Mouse (Mus musculus) neutrophil, adult 5-6 weeks (primary cell): ENCODE measurements at regions not wholly inside any gene's neighbourhood (a gene's known extent, or its start where the extent isn't known, plus 50 kb on each side); places are given as distances from the start of the nearest gene placed in this dataset.

Experiments used
- ATAC-seq: fragments of 151-379, 151-347 bp; 2 replicates; pipeline ENCODE4 v1.8.0; 2017; ENCODE audit warnings: mild to moderate bottlenecking, moderate TSS enrichment; ENCODE audit not compliant: insufficient number of reproducible peaks, poor library complexity, low FRiP score, severe bottlenecking; ENCODE audit errors: extremely low read depth

DNA sequence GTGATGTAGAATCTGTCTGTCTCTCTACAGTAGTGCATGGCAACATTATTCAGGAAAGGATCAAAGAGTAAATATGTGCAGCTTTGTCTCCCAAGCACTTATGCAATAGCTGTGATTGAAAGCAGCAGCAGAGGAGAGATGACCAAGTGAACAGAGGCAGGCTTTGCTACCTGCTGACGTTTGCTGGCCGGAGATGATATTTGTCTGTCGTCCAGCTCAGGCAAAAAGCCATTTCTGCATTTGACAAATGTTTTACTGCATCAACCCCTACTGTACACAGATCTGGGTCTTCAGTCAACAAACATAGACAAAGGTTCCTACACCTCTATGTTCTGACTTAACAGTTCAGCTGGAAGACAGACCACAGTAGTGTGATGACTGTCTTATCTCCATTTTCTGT is 166.3 kb upstream of the Ctbp2 start:
- ATAC-seq = no peak

DNA sequence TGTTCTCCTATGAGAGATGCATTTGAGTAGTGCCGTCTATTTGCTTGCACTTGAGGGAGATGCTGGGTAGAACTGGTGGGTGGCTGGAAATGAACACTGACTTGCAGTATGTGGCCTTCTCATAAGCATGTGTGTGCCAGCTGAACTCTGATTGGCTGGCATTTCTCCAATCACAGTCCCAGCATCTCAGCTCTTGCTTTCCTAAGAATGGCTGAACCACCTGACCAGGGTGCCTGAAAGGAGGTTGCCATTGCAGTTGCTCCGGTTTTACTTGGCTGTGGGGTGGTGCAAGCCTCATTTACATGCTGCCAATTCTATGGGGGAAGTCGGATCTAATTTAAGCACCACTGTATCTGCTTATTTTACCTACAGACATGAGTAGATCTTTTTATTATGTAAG is 164.1 kb upstream of the Ctbp2 start:
- ATAC-seq = no peak

DNA sequence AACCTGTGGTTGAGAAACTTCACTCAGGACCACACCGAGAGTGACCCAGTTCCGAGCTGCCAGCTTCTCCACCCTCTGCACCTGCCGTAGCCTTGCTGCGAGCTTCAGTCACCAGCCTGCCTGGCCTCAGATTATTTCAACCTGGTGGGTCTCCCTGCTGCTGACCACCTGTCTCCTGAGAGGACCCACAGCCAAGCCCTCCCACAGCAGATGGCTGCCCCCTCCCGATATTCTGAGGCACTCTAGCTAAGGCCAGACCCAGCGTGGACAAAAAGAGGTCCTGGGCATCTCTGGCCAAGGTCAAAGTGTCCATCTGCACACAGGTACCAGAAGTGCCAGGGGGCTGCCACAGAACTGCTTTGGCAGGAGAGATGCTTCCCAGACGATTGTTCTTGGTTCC is 162.7 kb upstream of the Ctbp2 start:
- no peak for ATAC-seq

DNA sequence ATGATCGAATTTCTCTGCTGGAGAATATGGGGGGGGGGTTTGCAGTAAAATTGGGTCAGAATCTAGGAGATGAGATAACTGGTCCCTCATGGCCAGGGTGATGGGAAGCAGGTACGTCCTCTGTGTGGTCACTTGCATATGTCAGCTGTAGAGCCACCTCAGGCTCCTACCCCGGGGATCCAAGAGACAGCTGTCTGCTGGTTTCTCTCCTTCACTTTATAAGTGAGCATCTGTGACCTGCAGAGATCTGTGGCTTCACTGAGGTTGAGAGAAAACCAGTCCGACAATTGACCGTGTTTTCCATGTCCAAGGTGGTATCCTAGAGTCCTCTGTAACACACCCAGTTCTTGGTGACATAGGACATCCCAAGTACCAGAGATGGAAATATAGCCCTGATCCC is 162.1 kb upstream of the Ctbp2 start:
- no peak for ATAC-seq

DNA sequence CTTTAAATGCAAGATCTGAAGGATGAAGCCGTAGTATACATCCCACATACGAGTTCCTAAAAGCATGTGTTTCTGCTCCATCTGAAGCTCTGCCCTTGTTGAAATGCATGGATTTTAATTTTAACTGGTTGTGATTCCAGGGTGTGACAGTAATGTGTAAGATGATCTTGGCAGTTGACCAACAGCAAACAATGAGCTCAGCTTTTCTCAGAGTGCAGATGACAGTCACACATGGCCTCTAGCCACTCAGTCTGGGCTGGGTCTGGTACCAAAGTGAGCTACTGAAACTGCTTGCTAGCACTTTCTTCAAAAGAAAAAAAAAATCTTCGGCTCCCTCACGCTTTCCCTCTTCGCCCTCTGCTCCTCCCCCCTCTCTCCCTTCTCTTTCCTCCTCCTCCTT is 138.0 kb upstream of the Ctbp2 start:
- no peak for ATAC-seq

DNA sequence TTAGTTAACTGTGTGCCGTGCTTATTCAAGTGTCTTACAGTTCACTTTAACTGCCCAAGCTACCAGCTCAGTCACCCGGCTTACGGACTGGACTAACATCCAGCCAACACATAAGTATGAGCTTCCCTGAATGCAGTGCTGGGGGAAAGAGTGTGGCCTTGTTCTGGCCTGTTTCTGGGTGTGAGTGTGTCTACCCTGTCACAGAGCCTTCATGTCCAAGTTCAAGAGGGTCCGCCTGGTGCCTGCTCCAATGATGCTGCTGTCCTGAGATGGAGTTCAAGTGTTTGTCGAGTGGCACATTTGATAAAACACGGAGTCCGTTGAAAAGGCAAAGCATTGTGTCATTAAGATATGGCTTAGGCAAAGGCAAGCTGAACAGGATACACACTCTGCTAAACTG is 135.0 kb upstream of the Ctbp2 start:
- no peak for ATAC-seq

DNA sequence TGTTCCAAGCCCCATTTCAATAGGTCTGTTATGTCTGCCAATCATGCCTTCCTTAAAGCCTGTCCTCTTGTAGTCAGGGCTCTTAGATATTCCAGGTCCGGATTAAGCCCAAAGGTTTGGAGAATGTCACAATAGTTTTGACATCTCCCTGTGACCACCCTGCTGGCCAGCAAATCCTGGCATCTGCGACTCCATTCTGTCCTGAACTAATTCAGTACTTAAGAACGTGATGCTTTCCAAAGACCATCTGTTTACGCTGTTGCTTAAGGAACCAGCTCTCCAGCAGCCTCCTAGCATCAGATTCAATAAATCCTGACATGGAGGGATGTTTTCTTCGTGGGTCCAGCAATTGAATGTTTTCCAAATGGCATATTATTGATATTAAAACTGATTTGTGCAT is 132.7 kb upstream of the Ctbp2 start:
- ATAC-seq = no peak

DNA sequence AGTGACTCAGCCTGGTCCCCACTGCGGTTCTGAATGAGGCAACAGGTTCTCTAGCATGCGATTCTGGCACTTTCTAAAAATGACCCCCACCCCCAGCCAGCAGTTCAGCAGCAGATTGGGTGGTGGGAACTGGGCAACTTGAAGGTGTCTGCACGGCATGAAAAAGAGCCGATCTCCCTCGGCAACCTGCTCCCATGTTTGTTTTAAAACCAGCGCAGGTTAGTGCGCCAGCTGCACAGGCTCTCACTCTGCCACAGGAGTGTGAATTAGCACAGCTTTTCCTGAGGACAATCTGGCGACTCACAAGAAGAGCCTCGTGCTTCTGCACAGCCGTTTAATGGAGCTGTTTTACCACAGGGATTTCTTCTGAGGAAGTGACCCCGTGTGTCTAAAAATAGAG is 120.4 kb upstream of the Ctbp2 start:
- no peak for ATAC-seq

DNA sequence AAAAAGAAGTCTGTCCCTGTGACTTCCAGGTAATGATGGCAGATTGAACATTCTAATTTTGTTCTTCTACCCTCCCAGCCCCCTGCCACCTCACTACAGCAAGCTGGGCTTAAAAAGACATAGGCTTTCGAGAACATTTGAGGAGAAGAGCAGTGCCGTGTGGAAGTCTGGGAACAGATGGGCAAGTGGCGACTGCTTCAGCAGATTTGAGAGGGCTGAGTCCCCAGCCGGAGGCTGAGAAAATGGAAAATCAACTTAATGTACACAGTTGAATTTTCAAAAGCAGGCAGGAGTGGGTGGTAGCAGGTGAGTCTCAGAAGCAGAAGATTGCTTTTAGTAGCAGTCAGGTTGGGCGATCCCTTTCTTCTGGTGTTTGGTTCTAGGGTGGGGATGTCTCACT is 110.2 kb upstream of the Ctbp2 start:
- no peak for ATAC-seq

DNA sequence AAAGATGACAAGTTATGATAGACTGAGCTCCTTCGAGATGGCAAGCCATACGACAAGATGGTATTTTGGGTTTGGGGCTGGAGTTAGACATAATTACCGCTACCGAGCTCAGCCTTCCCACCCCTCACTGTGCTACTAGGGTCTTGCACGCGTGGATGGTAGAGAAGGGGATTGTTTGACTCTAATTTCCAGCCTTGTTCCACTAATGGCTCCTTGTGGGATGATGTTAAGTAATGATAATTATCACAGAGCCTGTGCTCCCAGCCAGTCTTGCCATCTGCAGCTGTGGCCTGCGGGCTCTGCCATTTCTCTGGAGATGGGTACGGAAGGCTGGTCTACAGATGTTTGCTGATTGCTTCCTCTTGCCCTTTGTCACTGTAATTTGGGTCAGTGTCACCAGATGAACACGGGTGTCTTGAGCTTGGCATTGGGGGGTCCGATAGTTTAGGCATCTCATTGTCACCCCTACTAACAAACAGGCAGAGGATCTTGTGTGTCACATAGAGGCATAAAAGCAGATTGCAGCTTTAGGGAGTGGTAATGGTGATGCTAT is 108.8 kb upstream of the Ctbp2 start:
- no peak for ATAC-seq

DNA sequence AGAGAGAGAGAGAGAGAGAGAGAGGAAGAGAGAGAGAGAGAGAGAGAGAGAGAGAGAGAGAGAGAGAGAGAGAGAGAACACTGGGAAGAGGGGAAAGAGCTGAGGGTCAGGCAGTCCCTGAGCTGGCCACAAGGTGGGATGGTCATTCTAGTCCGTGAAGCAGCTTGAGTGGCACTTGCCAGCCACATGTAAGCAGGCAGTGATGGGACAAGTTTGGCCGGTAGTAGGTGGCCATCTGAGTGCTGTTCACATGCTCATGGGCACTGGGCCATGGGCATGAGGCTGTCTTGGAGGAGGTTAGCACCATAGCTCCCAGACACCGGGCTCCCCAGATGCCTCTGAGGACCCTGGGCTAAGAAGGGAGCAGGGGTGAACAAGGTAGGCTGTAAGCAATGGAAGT is 106.7 kb upstream of the Ctbp2 start:
- no peak for ATAC-seq

DNA sequence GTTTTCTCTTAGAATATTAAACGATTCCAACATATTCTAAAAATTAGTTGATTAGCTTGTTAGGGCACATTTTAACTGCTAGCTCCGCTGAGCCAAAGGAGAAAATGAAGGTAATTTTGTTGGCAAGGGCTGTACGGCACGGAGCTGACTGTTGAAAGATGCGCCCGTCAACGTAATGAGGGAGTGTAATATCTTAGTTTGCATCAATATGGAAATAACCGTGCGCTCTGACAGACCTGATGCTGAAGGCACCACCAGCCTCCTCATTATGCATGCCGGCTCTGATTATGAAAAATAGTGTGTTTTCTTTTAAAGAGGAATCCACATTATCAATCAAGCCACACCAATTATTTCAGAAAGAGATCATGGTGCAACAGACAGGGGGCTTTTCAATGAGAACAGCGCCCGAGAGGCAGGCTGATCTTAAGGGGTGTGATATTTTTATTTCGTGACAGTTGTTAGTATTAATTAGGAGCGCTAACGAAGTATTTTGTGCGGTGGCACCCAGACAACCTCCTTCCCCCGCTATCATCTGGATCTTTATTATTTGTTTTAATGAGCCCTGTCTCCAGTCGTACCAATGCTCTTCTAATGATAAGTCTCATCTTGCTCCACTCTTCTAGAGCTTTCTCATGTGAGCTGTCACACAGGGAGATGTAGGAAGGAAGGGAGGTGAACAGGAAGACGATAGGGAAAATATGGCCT is 99.9 kb upstream of the Ctbp2 start:
- no peak for ATAC-seq

DNA sequence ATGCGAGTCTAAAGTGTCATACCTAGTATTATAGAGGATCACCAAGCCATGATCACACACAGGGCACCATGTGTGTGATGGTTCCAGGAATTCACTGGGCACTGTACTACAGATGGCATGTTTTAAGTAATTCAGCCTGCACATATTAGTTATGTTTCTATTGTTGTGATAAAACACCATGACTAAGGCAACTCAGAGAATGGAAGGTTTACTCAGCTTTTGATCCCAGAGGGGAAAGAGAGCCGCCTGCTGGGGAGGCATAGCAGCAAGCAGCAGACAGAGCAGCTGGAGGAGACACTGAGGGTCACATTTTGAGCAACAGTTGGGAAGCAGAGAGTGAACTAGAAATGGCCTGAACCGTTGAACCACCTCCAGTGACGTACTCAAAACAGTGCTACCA is 88.2 kb upstream of the Ctbp2 start:
- no peak for ATAC-seq

DNA sequence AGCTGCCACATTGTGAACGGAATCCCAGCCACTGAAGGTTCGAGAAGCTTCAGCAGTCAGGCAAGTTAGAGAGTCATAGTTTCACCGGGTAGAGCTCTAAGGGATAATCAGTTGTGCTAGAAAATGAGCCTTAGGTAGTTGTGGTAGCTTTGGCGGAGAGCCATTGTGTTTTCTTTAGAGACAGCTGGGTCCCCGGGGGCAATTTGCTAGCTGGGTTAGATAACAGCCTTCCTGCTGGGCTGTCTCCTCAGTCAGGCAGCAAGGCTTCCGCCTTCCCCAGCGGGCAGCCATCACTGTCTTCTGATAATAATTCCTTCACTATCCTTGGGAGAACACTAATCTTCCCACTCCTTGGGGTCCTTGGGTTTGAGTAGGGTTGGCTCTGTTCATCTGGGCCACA is 81.5 kb upstream of the Ctbp2 start:
- ATAC-seq = no peak

DNA sequence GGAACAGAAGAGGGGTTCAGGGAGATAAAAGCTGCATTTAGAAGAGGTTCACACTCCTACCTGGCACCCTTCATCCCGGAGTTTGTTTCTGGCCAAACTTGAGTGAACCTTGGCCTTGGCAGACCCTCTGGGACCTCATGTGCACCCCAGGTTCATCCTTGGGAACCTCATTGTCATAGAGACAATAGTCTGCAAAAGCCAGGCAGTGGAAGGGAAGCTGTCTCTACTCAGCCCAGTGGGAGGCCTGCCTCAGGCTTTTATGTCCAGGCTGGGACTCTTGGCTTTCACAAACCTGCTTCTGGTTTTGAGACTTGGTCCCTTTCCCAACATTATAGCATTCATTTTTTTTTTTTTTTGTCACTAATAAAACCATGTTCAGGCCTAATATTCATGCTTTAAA is 80.3 kb upstream of the Ctbp2 start:
- ATAC-seq = no peak

DNA sequence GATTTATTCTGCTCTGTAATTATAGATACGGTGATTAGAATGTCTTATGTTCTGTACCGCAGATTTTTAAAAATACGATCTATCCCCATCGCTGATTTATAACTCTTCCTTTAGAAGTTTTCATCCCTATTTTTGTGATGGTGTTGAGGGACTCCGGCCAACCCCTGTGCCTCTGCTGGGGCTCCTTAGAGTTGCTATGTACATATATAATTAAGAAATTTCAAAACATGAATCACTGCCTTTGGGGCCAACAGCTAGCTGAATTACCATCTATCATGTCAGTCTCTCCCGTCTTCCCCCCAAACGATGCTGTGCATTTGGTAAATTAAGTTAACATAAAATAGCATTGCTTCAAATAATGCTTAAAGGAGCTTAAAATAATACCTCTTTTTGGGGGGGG is 79.8 kb upstream of the Ctbp2 start:
- no peak for ATAC-seq

DNA sequence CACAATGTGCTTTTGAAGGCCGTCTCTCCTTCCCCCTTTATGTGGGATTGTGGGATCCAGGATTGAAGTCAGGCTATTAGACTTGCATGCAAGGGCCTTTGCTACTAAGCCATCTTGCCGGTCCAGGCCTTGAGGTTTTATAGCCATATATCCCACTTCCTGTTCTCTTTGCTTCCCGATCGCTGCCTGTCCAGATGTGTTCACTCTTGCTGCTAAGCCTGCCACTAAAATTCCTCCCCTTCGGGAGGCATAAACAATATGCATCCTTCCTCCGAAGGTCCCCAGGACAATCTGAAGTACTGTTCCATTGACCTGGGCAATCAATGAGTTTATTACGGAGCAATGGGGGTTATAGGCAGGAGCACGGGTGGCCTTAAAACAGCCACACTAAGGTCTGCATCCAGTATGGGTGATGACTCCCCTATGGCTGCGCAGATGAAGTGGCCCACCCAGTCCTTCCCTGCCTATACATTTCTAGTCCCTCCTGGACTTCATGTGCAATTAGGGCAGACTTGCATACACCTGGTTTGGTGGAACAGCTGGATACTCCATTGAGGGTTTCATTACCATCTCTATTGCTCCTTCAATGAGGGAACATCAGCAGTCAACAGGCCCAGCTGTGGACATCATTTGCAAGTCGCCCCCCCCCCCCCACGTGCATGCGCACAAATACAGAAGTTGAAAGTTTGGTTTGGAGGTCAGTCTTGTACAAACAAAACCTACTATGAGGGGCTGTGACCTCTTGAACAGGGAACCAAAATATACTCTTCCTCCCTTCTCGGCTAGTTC is 78.1 kb upstream of the Ctbp2 start:
- ATAC-seq = no peak

DNA sequence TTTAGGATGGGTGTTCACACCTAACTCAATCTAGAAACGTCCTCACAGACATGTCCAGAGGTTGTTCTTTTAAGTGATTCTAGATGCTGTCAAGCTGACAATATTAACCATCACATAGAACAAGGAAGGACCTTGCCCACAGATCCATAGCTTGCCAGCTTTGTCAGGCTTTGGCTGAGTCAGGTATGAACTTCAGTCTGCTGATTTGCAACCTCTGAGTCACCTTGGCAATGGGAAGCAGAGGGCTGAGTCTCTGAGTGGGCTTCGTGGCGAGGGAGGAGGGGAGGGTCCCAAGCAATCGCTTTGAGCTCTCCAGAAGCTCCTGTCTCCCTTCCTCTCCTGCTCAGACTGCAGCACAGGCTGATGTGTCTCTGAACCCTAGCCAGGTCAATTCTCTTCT is 74.9 kb upstream of the Ctbp2 start:
- no peak for ATAC-seq

DNA sequence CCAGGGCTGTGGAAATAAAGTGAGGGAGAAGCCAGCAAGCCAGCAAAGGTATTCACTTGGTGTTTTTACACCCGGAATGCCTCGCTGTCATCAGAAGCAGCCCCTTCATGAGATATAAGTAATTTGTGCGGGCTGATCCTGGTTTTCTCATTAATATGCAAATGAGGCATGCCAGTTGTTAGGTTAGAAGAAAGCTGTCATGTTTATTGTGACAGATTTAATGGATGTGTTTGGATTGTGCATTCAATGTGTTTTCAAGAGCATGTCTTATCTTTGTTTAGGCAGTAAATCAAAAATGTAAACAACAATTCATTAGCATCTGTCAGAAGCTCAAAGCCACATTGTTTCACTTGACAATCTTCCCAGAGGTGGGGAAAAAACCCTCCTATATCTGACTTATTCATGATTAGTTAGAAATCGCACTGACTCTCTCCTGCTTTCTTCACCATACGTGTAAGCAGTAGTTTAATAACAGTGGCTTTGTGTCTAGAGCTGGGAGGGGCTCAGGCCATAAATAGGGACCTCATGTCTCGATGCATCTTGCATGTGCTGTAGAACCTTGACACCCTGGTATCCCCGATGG is 65.8 kb upstream of the Ctbp2 start:
- ATAC-seq = no peak

DNA sequence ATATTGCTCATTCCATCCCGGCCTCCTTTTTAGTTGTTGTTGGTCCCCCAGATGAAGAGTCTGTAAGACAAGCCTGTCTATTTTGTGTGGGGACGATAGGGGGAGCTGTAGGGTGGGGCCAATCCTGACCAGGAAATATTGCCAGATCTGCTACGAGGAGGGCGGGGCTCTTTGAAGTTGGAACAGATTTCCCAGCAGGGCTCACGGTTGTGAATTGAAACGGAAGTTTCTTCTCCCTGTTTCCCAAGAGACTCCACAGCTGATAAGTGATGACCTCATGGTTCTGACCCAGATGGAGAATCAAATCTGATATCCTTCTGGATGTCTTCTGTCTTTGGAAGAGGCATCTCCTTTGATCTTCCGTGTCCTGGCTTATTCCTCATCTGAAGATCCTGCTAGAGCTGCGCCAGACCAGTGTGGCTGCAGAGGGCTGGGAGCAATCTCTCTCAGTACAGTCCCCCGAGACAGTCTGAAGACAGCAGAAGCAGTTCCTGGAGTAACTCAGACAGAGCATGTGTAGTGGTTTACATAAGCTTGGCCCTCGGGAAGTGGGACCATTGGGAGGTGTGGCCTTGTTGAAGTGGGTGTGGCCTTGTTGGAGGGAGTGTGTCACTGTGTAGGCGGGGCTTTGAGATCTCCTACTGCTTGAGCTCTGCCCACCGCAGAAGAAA is 61.9 kb upstream of the Ctbp2 start:
- no peak for ATAC-seq
